Mouse (Mus musculus): ENCODE data around the gene Cnnm2.
"Not testable (repeated sequence)": the region's sequence is repeated elsewhere in the genome, so short reads cannot be mapped to it uniquely, and the experiment has no call there.

Gene Cnnm2

DNA sequence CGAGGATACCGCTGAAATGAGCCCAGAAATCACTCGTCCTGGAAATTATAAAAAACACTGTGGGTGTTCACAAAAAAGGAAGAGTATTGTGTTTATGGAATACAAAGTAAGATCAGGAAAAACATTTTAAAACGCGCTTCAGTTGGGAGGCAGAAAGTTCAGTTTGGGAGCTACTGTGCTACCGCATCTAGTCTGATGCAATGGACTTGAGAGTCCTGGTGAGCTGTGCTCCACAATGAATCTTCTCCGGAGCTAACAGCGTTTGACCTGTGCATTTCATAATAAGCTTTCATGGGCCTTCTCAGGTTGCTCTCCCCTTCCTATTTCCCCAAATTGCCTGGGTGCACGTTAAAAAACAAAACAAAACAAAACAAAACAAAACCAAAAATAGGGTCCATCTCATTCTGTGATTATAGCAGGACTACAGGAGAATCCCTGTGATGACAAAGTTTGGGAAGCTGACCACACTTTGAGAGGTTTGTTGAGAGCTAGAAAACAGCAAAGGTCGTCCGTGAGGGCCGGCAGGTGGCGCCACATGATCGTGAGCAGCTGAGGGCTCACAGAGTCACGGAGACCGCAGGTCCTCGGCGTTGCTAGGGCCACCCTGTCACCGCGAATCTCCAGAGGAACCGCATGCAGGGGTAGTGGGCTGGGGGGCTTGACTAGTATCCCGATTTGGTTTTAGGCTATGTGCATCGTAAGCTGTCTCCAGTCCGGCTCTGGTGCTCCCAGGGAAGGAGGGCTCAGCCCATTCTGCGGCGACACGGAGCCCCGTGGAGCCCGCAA lies 828 bp upstream of the Cnnm2 start:
- peak; percentile 65 for DNase-seq (ENCODE audit: low spot score)

DNA sequence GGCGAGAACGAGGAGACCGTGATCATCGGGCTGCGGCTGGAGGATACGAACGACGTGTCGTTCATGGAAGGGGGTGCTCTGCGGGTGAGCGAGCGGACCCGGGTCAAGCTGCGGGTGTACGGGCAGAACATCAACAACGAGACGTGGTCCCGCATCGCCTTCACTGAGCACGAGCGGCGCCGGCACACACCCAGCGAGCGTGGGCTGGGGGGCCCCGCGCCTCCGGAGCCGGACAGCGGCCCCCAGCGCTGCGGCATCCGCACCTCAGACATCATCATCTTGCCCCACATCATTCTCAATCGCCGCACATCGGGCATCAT lies 535 bp downstream of the Cnnm2 start:
- no peak for DNase-seq (ENCODE audit: low spot score)

DNA sequence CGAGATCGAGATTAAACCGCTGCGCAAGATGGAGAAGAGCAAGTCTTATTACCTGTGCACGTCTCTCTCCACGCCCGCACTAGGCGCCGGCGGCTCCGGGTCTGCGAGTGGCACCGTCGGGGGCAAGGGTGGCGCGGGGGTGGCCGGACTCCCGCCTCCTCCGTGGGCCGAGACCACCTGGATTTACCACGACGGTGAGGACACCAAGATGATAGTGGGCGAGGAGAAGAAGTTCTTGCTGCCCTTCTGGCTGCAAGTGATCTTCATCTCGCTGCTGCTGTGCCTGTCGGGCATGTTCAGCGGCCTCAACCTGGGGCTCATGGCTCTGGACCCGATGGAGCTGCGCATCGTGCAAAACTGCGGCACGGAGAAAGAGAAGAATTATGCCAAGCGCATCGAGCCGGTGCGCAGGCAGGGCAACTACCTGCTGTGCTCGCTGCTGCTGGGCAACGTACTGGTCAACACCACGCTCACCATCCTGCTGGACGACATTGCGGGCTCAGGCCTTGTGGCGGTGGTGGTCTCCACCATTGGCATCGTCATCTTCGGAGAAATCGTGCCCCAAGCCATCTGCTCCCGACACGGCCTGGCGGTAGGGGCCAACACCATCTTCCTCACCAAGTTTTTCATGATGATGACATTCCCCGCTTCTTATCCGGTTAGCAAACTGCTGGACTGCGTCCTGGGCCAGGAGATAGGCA lies 1.0 kb downstream of the Cnnm2 start:
- no peak for DNase-seq (ENCODE audit: low spot score)

DNA sequence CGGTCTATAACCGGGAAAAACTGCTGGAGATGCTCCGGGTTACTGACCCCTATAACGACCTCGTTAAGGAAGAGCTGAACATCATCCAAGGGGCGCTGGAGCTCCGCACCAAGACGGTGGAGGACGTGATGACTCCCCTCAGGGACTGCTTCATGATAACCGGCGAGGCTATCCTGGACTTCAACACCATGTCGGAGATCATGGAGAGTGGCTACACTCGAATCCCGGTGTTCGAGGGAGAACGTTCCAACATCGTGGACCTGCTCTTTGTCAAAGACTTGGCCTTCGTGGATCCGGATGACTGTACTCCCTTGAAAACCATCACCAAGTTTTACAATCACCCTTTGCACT lies 1.6 kb downstream of the Cnnm2 start:
- no peak for DNase-seq (ENCODE audit: low spot score)

DNA sequence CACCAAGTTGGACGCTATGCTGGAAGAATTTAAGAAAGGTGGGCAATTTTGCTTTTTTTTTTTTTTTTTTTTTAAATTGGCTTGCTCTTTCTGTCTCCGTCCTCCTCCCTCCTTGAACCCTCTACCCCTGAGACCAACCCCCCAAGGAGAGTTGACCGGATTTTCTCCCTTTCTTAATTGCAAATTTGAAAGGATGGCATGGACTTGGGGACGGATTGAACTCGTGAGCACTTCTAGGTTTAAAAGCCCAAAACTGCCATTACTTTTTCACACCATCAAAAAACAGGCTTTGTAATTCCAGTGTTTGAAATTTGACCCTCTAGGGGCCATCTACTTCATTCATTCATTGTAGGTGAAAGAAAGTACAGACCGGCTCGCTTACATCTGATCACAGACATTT lies 2.0 kb downstream of the Cnnm2 start:
- no peak for DNase-seq (ENCODE audit: low spot score)

DNA sequence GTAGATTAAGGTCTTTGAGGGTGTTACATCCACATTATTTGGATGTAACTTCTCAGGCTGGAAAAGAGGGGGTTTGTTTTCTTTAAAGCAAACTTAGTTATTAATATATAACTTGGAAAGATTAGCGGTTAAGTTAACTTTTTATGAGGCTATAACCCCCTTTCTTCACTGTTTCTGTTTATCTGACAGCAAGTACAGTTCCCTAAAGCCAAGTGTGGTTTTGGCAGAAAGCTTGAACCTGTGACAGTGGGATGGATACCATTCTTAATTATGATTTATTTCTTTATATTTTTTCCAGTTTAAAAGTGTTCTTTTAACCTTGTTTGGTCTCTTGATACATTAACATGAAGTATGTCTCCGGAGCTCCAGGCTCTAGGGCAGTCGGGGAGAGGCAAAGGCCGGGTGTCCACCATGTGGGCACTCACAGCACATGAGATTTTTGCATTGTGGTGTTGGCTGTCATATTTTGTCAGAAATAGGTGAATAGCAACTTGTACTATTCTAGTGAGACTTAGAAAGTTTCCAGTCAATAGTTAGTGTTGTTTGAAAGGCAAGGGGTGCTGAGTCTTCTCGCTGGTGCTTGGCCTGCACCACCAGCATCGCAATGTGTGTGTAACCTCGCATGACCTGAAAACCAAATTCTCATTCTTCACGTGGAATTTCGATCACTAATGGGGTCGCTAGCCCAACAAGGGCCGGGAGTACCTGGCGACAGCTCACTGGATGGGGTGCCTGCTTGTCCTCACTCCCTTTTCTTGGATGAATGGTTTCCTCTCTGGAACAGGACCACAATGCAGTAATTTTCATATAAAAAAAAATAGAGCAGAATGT lies 2.8 kb downstream of the Cnnm2 start:
- DNase-seq (ENCODE audit: low spot score): no peak

DNA sequence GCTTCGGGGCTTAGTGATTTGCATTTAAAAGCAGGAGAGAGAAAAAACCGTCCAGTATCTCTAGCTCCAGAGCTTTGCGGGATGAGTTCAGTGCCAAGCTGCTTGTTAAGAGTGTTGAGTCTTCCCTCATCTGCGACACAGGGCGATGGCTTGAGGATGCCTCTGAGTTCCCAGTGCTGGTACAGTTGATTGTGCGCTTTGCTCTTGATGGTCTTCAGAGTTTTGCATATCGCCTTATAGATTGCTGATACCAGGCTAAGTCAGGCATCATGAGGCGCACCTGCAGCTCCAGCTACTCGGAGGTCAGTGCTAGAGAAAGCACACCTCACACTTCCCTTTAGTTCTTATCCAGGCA lies 3.3 kb downstream of the Cnnm2 start:
- no peak for DNase-seq (ENCODE audit: low spot score)

DNA sequence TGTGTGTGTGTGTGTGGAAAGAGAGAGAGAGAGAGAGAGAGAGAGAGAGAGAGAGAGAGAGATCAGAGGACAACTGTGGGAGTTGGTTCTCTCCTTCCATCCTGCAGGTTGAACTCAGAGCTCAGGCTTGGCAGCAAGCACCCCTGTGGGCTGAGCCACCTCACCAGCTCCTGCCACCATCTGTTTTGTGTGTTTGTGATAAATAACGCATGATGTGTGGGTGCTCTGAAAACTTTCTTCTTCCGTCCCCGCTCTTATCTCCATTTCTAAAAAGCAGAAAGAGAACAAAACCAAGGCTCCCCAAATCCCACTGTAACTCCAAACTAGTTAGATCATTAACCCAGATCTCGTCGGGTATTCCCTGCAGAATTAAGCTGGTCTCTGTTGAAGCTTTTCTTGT lies 4.7 kb downstream of the Cnnm2 start:
- no peak for DNase-seq (ENCODE audit: low spot score)

DNA sequence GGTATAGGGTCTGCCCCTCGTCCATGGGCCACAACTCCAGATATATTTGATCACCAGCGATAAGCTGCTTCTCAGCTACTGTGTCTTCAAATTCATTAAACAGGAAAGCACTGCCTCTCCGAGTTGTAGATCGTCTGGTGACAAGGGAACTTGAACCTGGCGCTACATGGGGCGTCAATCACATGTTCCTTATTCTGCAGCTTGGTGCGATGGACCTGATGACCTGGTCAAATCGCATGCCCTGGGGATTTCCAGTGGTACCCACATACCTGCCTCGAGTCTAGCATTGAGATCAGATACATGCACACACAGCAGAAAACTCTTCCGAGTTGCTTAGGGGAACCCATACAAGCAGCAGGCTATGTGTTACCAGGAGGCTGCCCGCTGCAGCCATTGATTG lies 8.4 kb downstream of the Cnnm2 start:
- no peak for DNase-seq (ENCODE audit: low spot score)

DNA sequence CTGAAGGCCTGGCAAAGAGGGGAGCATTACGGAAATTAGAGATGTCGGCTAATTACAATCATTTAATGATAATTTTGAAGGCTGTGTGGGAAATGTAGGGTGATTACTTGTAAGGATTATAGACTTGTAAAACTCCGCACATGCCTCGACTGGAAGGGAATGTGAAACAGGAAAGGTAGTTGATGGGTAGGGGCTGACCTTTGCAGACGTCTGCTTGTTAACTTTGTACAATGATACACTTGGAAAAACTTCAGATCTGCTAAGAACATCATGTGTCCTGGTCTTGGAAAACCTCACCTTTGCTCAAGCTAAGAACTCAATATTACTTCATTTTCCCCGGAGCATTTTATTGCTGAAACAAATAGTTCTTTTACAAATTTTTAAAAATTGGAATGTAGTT lies 10.4 kb downstream of the Cnnm2 start:
- DNase-seq (ENCODE audit: low spot score): no peak

DNA sequence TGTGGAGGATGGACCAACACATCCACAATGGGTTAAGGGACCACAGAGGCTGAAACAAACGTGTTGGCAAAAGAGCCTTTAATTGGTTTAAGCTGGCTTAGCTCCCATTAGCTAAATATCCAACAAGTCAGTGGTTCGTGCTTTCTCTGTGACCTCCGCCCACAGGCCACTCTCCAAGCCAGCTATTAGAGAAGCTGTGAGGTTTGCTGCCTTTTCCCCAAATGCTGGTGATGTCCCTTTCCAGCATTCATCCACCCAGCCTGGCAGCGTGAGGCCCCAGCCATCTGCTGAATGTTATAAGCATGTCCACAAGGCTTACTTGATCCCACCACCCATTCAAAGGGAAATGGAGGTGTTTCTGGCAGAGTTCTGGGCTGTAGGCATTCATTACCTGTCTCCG lies 15.0 kb downstream of the Cnnm2 start:
- DNase-seq (ENCODE audit: low spot score): no peak

DNA sequence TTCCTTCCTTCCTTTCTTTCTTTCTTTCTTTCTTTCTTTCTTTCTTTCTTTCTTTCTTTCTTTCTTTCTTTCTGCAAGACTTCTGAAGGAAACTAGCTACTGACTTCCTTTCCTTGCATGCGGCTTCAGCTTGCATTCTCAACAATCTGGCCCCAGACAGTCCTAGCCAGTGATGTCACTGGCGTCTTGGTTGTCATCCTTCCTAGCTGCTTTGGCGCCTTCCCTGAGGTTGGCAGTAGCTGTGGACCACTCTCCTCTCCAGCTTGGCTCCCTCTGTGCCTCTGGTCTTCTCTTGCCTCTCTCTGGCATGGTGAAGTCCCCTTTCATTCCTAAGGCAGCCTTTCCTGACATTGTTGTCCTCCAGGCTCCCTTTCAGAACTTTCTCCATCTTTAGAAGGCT lies 15.5 kb downstream of the Cnnm2 start:
- no peak for DNase-seq (ENCODE audit: low spot score)

DNA sequence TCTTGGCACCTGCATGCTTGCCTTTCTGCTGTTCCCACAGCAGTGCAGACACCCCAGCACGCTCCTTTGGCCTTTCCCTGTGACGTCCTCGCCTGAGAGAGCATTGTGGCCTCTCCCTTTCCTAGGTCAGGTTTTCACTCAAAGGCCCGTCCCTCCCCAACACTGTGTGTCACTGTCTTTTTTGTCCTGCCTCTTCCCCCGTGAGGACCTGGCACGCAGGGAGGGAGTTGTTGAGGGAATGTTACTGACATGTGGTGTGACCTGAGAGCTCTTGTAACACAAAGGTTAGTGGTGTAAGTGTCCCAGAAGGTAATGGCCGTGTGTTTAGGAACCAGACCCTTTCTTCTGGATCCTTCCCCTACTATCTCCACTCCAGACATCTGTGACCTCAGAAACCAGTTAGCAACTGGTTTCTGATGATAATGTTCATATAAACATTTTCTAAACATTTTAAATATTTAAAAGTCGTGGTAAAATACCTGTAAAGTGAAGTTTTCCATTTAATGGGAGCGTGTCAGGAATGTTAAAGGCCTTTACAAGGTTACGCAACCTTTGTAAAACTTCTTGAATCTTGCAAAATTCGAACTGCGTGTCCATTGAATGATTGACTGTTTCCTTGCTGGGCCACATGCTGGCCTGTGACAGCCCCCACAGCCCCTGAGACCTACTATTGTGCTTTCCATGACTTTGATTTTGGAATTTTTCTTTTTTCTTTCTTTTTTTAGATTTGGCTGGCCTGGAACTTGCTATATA lies 16.7 kb downstream of the Cnnm2 start:
- no peak for DNase-seq (ENCODE audit: low spot score)

DNA sequence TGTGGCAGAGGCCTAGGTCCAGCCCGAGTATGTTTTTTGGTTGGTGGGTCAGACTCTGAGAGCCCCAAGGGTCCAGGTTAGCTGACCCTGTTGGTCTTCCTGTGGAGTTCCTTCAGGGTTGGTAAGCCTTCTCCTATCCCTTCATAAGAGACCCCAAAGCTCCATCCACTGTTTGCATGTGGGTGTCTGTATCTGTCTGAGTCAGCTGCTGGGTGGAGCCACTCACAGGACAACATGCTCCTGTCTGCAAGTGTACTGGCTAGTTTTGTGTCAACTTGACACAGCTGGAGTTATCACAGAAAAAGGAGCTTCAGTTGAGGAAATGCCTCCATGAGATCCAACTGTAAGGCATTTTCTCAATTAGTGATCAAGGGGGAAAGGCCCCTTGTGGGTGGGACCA lies 17.7 kb downstream of the Cnnm2 start:
- DNase-seq (ENCODE audit: low spot score): not testable (repeated sequence)

DNA sequence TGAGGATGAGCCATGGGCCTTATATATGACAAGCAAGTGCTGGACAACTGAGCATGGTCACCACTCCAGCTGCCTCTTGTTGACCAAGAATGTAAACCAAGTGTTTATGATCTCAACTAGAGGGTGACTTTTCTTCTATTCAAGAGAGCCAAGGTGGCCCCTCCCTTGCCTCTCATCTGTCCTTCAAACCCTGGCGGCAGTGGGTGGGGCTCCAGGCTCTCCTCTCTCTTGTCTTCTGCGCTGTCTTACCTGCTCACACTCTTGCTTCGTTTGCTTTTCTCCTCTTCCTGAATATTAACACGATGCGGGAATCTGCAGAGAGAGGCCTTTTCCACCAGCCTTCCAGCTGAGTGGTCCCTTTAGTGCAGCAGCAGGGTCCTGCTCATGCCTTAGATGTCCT lies 22.6 kb downstream of the Cnnm2 start:
- no peak for DNase-seq (ENCODE audit: low spot score)

DNA sequence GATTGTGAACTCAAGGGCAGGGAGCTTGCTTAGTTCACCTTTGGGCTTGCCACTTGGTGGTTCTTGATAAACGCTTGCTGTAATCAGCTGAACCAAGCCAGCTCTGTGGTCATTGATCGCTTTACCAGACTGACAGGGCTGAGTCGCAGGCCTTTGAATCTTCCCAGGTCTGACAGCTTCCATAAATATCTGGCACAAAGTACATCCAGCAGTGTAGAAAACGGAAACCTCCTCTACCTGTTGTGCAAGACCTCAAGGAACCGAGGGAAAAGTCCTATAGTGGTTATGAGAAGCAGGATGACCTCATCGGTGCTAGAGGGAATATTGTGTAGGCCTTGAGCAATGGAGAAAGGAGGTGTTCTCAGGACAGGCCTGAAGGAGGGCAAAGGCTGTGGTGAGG lies 23.1 kb downstream of the Cnnm2 start:
- no peak for DNase-seq (ENCODE audit: low spot score)

DNA sequence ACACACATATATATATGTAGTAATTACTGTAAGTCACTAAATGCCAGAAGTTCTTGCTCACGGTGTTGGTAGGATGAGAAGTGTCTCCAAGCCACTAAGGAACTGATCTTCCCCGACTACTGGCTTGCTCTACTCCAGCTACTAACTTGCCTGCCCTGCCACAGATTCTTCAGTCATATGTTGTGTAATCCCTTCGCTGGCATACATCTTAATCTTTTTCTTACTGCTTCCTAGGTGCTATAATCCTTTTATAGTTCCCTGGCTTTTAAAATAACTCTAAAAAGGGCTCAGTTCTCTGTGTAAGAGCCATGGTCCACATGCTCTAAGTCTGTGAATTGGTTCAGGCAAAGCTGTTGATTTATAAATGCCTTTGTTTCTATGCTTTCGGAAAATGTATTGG lies 24.2 kb downstream of the Cnnm2 start:
- no peak for DNase-seq (ENCODE audit: low spot score)

DNA sequence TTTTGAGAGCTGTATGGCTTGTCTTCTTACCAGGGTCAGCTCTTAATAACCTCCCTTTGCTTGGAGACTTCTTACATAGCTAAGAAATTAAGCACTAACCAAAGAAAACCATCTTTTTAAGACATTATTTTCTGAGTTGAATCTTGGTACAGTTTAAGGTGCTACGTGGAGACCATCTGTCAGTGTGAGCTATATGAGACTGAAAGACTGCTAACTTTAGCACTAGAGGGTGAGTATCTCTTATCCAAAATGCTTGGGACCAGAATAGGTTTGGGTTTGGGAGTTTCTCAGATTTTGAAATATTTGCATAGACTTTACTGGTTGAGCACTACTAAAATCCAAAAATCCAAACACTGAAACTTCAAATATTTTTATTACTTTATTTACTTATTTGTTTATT lies 28.4 kb downstream of the Cnnm2 start:
- no peak for DNase-seq (ENCODE audit: low spot score)

DNA sequence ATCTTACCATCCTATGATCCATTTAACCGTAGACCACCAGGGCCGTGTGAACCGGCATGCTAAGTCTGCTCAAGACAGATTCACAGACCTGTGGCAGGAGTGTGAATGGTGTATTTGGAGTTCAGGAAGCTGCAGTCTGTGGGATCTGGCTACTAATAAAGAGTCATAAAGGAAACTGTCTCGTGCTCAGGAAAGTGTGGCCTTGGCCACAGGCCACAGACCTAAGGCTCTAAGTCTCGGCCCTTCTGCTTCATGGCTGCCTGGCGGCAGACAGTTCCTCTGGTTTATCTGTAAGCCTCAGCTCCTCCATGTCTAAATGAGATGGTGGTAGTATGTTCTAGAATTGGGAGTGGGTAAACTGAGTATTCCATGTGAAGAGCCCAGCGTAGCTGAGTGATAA lies 30.0 kb downstream of the Cnnm2 start:
- no peak for DNase-seq (ENCODE audit: low spot score)

DNA sequence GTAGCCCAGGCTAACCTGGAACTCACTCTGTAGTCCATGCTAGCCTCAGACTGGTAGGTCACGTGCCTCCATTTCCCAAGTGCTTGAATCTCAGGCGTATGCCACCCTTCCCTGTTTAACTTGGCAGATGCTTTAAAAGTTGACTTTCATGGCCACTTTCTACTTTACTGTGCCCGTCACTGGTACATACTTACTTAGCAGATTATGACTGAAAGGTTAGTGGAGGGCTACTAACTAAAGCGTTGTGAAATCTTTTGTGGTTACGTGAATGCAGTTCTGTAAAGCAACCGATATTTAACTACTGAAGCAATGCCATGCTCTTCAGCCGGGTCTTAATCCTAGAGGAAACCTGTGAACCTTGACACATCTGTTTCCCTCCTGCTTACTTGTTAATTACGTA lies 30.5 kb downstream of the Cnnm2 start:
- no peak for DNase-seq (ENCODE audit: low spot score)

DNA sequence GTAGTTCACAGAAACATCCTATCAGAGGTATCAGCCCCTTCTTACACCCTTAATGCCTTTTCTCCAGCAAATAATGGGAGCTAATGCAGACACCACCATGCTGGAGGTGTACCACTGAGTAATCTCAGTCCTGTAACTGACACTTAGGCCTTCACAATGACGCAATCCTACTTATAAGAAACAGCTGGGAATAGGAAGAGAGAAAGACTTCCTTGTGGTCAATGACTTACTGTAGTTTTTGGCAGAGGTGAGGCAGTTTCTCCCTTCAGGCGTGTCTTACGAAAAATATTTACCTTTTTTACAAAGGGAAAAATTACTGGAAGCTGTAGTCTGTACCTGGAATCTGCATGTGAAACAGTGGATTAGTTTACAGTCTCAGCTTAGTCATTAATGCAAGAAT lies 31.1 kb downstream of the Cnnm2 start:
- DNase-seq (ENCODE audit: low spot score): no peak

DNA sequence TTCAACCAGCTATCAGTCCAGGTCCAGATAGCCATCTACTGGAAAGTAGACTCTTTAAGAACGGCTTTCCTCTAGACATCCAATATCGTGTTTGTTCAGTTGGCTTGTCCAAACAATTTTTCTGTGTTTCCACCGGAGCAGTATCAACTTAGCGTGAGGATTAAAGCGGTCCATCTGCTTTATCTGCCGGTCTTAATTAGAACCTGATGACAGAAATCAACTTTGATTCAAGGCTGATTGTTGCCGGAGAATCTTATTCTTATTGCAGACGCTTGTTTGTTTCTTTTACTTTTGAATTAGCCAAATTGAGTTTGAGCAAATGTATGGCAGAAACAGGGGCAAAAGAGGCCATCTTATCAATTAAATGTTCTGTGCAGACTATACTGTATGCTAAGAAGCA lies 32.8 kb downstream of the Cnnm2 start:
- no peak for DNase-seq (ENCODE audit: low spot score)

Measured in layer of hippocampus, adult 9-10 months (tissue).